8 mouse cellular contexts compared by ENCODE assay signal in genomic region chr8:123653994-123654569, GRCm38 (mm10). TPM values are rescaled to one million over a fixed set of nuclear protein-coding genes. Genes with fewer than 3 reads are reported as not detected.
DNase-seq lines count a peak whose midpoint lies in the region; ATAC-seq lines count a peak whose summit lies in the region.

No protein-coding gene starts in this region.

- no peaks in the 10 kb centered on the region; the same call in 1 of the 2 replicates for H3K36me3 ChIP-seq in hindbrain, embryonic 11.5 days (ENCODE audit: control insufficient read depth, insufficient read depth, low read length)
- peaks cover 3% of the 10 kb centered on the region; the same call in 1 of the 2 replicates for H3K36me3 ChIP-seq in stomach, embryonic 15.5 days

- H3K27me3 ChIP-seq in hindbrain, embryonic 11.5 days (ENCODE audit: control insufficient read depth, insufficient read depth, low read length) = no peaks in the 10 kb centered on the region
- H3K27me3 ChIP-seq in stomach, embryonic 15.5 days (replicated peaks) = no peaks in the 10 kb centered on the region

- no peaks in the 10 kb centered on the region for H3K9me3 ChIP-seq in hindbrain, embryonic 11.5 days (ENCODE audit: control insufficient read depth, low read length)
- H3K9me3 ChIP-seq in stomach, embryonic 15.5 days = no peaks in the 10 kb centered on the region

- no peak for ATAC-seq in CD4-positive, CD25-positive, alpha-beta regulatory T cell, adult 4 months
- peak; percentile 68 for ATAC-seq in hindbrain, embryonic 11.5 days (ENCODE audit: low FRiP score)
- peak; percentile 52; the same call in 1 of the 2 replicates for ATAC-seq in stomach, embryonic 15.5 days (ENCODE audit: insufficient read depth, low FRiP score, low read depth)

- peak overlapping the region; percentile 91 for H3K27ac ChIP-seq in hindbrain, embryonic 11.5 days (ENCODE audit: low read depth, low read length)
- peak overlapping the region; percentile 89 for H3K27ac ChIP-seq in stomach, embryonic 15.5 days

- under 1% methylated on average over 46 of the region's 77 CpGs for WGBS in hindbrain, embryonic 11.5 days
- under 1% methylated on average over 61 of the region's 77 CpGs for WGBS in stomach, embryonic 15.5 days

- H3K4me1 ChIP-seq in hindbrain, embryonic 11.5 days (replicated peaks; ENCODE audit: control insufficient read depth, insufficient read depth, low read length) = peaks cover 9% of the 10 kb centered on the region
- peaks cover 22% of the 10 kb centered on the region for H3K4me1 ChIP-seq in stomach, embryonic 15.5 days

- DNase-seq in CD4-positive, CD25-positive, alpha-beta regulatory T cell, adult 2 months (ENCODE audit: low read depth, low spot score) = peak; percentile 5
- DNase-seq in cerebellum, adult 18-20 months = peak; percentile 70 to 77
- DNase-seq in forelimb bud, embryonic 11.5 days (ENCODE audit: low read depth, low spot score) = peak; percentile 65
- peak; percentile 77 for DNase-seq in hindbrain, embryonic 11.5 days (ENCODE audit: low spot score)
- DNase-seq in left cerebral cortex, postnatal 36 days (ENCODE audit: low spot score in 2 of 2) = peak; percentile 55 to 59
- peak; percentile 68 for DNase-seq in mesoderm, embryonic 11.5 days (ENCODE audit: low read depth, low spot score)

- peak overlapping the region; percentile 91 for H3K9ac ChIP-seq in hindbrain, embryonic 11.5 days (ENCODE audit: low read depth, low read length)
- peak overlapping the region; percentile 81 for H3K9ac ChIP-seq in stomach, embryonic 15.5 days

- peak overlapping the region; percentile 75 for H3K4me2 ChIP-seq in hindbrain, embryonic 11.5 days (replicated peaks; ENCODE audit: low read depth, low read length)
- H3K4me2 ChIP-seq in stomach, embryonic 15.5 days = peak overlapping the region; percentile 67

- peak overlapping the region; percentile 73 for H3K4me3 ChIP-seq in hindbrain, embryonic 11.5 days (ENCODE audit: low read depth, low read length)
- H3K4me3 ChIP-seq in stomach, embryonic 15.5 days (replicated peaks) = peak overlapping the region; percentile 81

- intact Hi-C loops in left cerebral cortex, postnatal 36 days (cut with DNase I) = loop anchor here (2.0 to 5.0 kb wide), 3 partner anchors 73 to 131 kb away; no protein-coding TSS in a partner anchor

RNA-seq across cellular contexts. Expression of gene Rhou, which starts 0.4 kb away (rescaled TPM):
- under 1 TPM in 1 of 2 experiments, not detected in 1; 0.42 TPM for polyA plus RNA-seq in CD4-positive, CD25-positive, alpha-beta regulatory T cell, adult 4 months (2017; shearing (Covaris generic))
- polyA plus RNA-seq in hindbrain, embryonic 11.5 days (2014; fragmentation: Nextera tagmentation; extraction: Ambion mirVana) = 11.3 and 12.4 TPM in 2 replicates
- total RNA-seq in left cerebral cortex, postnatal 36 days (2021) = 10 to 100 TPM; 41.6 to 49.0 TPM
- polyA plus RNA-seq in stomach, embryonic 15.5 days (2015; fragmentation: Nextera tagmentation; extraction: Ambion mirVana) = 8.9 and 9.6 TPM in 2 replicates

Comparison
In these comparisons a context has a peak if more than half of its experiments do, and no peak if none do; other contexts are left out.
1. DNase-seq: peak in every context shown above with its lines; median percentile 77 in hindbrain, embryonic 11.5 days; 74 in cerebellum, adult 18-20 months; 68 in mesoderm, embryonic 11.5 days; 65 in forelimb bud, embryonic 11.5 days; 57 in left cerebral cortex, postnatal 36 days; 5 in CD4-positive, CD25-positive, alpha-beta regulatory T cell, adult 2 months.